Mouse (Mus musculus): Measurements from ENCODE around the gene AW011738. TPM values are rescaled to one million over a fixed set of nuclear protein-coding genes. Genes with fewer than 3 reads are reported as not detected.

The AW011738 gene
- polyA plus RNA-seq, 1 experiment from 2014 or later, result 0.55 TPM

- no peaks in the 10 kb centered on the region for H3K9me3 ChIP-seq (replicated peaks; ENCODE audit: control insufficient read depth, low read length)
- no peak overlapping the region for H3K4me3 ChIP-seq (ENCODE audit: low read depth, low read length)
- H3K9ac ChIP-seq (replicated peaks; ENCODE audit: low read length), result no peak overlapping the region
- no peaks in the 10 kb centered on the region; the same call in 1 of the 2 replicates for H3K36me3 ChIP-seq (replicated peaks; ENCODE audit: control insufficient read depth, insufficient read depth, low read depth, low read length)
- H3K27ac ChIP-seq (replicated peaks; ENCODE audit: low read depth, low read length), result no peak overlapping the region
- DNase-seq (ENCODE audit: low spot score) (no peak), ATAC-seq (replicated peaks; ENCODE audit: insufficient number of reproducible peaks, low FRiP score, low TSS enrichment, low read depth) (no peak)
- 63% methylated on average over 5 of the region's 5 CpGs for WGBS
- no peak overlapping the region for H3K4me2 ChIP-seq (ENCODE audit: low read depth, low read length)
- peaks cover 10% of the 10 kb centered on the region for H3K4me1 ChIP-seq (ENCODE audit: control insufficient read depth, insufficient read depth, low read length)
- no peaks in the 10 kb centered on the region for H3K27me3 ChIP-seq (ENCODE audit: control insufficient read depth, insufficient read depth, low read length)
Observed at GRCm38 (mm10) chr4:156193906-156194305, 9.2 kb upstream of the AW011738 start.

GRCm38 (mm10) chr4:156194346-156194745 lies 8.8 kb upstream of the AW011738 start:
- DNase-seq (ENCODE audit: low spot score) (no peak), ATAC-seq (replicated peaks; ENCODE audit: insufficient number of reproducible peaks, low FRiP score, low TSS enrichment, low read depth) (no peak)
- H3K4me3 ChIP-seq (ENCODE audit: low read depth, low read length), result no peak overlapping the region
- no peaks in the 10 kb centered on the region for H3K9me3 ChIP-seq (replicated peaks; ENCODE audit: control insufficient read depth, low read length)
- H3K4me2 ChIP-seq (ENCODE audit: low read depth, low read length), result no peak overlapping the region
- no peak overlapping the region for H3K27ac ChIP-seq (replicated peaks; ENCODE audit: low read depth, low read length)
- H3K27me3 ChIP-seq (ENCODE audit: control insufficient read depth, insufficient read depth, low read length), result no peaks in the 10 kb centered on the region
- H3K9ac ChIP-seq (replicated peaks; ENCODE audit: low read length), result no peak overlapping the region
- H3K36me3 ChIP-seq (replicated peaks; ENCODE audit: control insufficient read depth, insufficient read depth, low read depth, low read length), result no peaks in the 10 kb centered on the region; the same call in 1 of the 2 replicates
- peaks cover 6% of the 10 kb centered on the region for H3K4me1 ChIP-seq (ENCODE audit: control insufficient read depth, insufficient read depth, low read length)
- 23% methylated on average over 6 of the region's 6 CpGs for WGBS

DNA sequence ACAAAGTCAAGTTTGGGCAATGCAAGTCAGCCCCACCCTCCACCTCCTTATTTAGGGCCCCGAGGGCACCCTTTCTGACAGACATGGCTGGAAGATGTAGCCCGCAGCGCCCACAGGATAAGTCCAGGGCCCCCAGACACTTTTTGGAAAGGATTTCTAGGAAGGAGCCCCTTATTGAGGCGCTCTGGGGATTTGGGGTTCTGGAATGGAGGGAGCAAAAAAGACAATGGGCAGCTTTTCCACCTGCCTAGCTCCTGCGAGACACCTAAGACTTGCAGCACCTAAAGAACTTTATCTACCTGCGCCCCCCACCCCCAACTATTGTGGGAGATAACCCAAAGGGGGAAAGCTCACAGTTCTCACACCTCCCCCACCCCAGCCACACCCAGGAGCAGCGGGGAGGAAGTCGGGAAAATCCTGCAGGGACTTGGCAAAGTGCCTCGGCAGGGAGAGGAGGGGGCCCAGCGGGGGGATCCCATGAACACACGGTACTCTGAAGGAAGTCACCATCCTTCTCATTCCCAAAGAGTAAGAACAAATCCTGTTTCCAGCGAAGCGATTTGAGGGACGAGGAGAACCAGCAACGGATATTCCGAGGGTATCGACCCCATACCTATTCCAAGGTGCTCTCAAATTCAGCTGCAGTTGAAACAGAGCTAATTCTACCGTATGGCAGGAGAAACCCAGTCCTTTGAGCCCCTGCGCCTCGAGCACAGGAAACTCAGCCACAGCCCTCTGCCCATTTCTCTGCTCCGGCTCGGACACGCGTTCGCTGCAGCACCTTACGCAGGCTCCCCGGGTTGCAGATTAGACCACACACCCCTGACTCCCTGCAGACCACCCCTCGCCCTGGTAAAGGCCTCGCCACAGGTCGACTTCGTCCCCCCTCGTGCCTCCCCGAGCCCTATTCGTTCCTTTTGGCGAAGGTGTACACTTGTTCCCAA lies 6.9 kb upstream of the AW011738 start:
- H3K27me3 ChIP-seq (ENCODE audit: control insufficient read depth, insufficient read depth, low read length), result no peaks in the 10 kb centered on the region
- H3K9me3 ChIP-seq (replicated peaks; ENCODE audit: control insufficient read depth, low read length), result no peaks in the 10 kb centered on the region
- H3K4me1 ChIP-seq (ENCODE audit: control insufficient read depth, insufficient read depth, low read length), result peaks cover 3% of the 10 kb centered on the region; the same call in 1 of the 2 replicates
- no peaks in the 10 kb centered on the region; the same call in 1 of the 2 replicates for H3K36me3 ChIP-seq (replicated peaks; ENCODE audit: control insufficient read depth, insufficient read depth, low read depth, low read length)
- peak overlapping the region; percentile 90 for H3K4me2 ChIP-seq (ENCODE audit: low read depth, low read length)
- ATAC-seq (replicated peaks; ENCODE audit: insufficient number of reproducible peaks, low FRiP score, low TSS enrichment, low read depth), result no peak
- 4% methylated on average over 35 of the region's 35 CpGs for WGBS
- peak overlapping the region; percentile 78 for H3K4me3 ChIP-seq (ENCODE audit: low read depth, low read length)
- peak; percentile 61 for DNase-seq (ENCODE audit: low spot score)
- peak overlapping the region; percentile 72 for H3K9ac ChIP-seq (replicated peaks; ENCODE audit: low read length)
- no peak overlapping the region; the same call in 1 of the 2 replicates for H3K27ac ChIP-seq (replicated peaks; ENCODE audit: low read depth, low read length)

GRCm38 (mm10) chr4:156197131-156197828 lies 5.8 kb upstream of the AW011738 start, which contains the start of gene Agrn:
Agrn (minus strand) TSS chr4:156197488.
- Histone ChIP-seq H3K27me3 (ENCODE audit: control insufficient read depth, insufficient read depth, low read length) (no peaks in the 10 kb centered on the region), H3K4me2 (ENCODE audit: low read depth, low read length) (peak within 1 kb of the TSS; percentile 90), H3K4me3 (ENCODE audit: low read depth, low read length) (peak within 1 kb of the TSS; percentile 78), H3K36me3 (replicated peaks; ENCODE audit: control insufficient read depth, insufficient read depth, low read depth, low read length) (no peaks in the 10 kb centered on the region; the same call in 1 of the 2 replicates), H3K27ac (replicated peaks; ENCODE audit: low read depth, low read length) (peak within 1 kb of the TSS; percentile 95), H3K4me1 (ENCODE audit: control insufficient read depth, insufficient read depth, low read length) (peaks cover 3% of the 10 kb centered on the region; the same call in 1 of the 2 replicates), H3K9ac (replicated peaks; ENCODE audit: low read length) (peak within 1 kb of the TSS; percentile 72), H3K9me3 (replicated peaks; ENCODE audit: control insufficient read depth, low read length) (no peaks in the 10 kb centered on the region)
- DNase-seq (ENCODE audit: low spot score) (peak; percentile 86), ATAC-seq (replicated peaks; ENCODE audit: insufficient number of reproducible peaks, low FRiP score, low TSS enrichment, low read depth) (peak; percentile 72)
- WGBS, result 1% methylated on average over 31 of the region's 88 CpGs

DNA sequence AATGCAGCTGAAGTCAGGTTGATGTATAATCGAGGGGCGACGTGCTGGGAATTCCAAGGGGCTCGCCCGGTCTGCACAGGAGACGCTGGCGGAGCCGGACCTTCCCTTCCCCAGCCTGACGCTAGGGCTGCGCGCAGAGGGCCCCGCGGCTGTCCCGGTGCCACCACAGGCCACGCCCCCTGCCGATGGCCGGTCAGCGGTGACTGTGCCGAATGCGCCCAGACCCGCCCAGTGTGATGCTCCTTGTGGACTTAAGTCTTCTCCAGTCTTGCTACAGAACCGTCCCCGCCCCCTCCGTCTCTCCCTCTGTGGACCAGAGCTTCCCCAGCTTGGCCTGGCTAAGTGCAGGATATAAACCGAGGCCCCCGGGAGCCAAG lies 5.3 kb upstream of the AW011738 start:
- Histone ChIP-seq H3K36me3 (replicated peaks; ENCODE audit: control insufficient read depth, insufficient read depth, low read depth, low read length) (no peaks in the 10 kb centered on the region; the same call in 1 of the 2 replicates), H3K9me3 (replicated peaks; ENCODE audit: control insufficient read depth, low read length) (no peaks in the 10 kb centered on the region), H3K9ac (replicated peaks; ENCODE audit: low read length) (peak overlapping the region; percentile 62), H3K4me1 (ENCODE audit: control insufficient read depth, insufficient read depth, low read length) (peaks cover 3% of the 10 kb centered on the region; the same call in 1 of the 2 replicates), H3K4me3 (ENCODE audit: low read depth, low read length) (peak overlapping the region; percentile 78), H3K27ac (replicated peaks; ENCODE audit: low read depth, low read length) (peak overlapping the region; percentile 95), H3K27me3 (ENCODE audit: control insufficient read depth, insufficient read depth, low read length) (no peaks in the 10 kb centered on the region), H3K4me2 (ENCODE audit: low read depth, low read length) (peak overlapping the region; percentile 63)
- DNase-seq (ENCODE audit: low spot score) (peak; percentile 91), ATAC-seq (replicated peaks; ENCODE audit: insufficient number of reproducible peaks, low FRiP score, low TSS enrichment, low read depth) (peak; percentile 88)
- 0% methylated on average over 21 of the region's 26 CpGs for WGBS

DNA sequence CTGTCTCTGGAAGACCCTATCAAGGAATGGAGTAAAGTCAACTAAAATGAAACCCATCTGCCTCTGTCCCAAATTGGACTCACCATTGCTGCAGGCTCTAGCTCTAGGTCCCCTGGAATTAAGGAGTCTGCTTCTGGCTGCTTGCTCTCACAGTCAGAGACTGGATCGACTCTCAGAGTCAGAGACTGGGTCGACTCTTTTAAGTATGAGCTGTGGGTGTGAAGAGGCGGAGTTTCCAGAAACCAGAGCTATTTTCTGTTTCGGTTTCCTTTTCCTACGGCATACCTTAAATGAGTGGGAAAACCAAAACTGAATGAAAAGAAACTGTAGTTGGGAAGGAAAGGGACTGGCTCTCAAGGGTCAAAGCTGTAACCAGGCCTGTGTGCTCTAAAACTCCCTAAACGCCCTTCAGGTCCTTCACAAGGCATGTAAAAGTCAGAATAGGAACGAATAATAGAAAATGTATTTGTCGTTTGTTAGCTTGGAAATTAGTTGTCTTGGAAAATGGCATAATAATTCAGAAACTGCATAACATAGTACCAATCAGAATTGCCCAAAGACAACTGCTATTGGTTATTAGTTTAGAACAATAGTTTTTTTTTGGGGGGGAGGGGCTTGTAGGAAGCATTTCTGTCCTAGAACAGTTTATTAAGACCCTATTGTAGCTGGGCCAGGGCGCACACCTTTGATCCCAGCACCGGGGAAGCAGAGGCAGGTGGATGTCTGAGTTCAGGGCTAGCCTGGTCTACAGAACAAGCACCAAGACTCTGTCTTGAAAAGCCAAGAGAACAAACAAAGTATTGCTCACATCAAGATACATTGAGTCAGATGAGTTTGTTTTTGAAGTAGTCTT lies 2.3 kb upstream of the AW011738 start, which contains the start of gene Isg15:
Gene Isg15, minus strand, starts transcription at position 196 of the 853 bp plus-strand sequence.
- Histone ChIP-seq H3K36me3 (replicated peaks; ENCODE audit: control insufficient read depth, insufficient read depth, low read depth, low read length) (no peaks in the 10 kb centered on the region), H3K27me3 (ENCODE audit: control insufficient read depth, insufficient read depth, low read length) (peaks cover 9% of the 10 kb centered on the region; the same call in 1 of the 2 replicates), H3K9me3 (replicated peaks; ENCODE audit: control insufficient read depth, low read length) (no peaks in the 10 kb centered on the region), H3K4me3 (ENCODE audit: low read depth, low read length) (no peak within 1 kb of the TSS), H3K4me1 (ENCODE audit: control insufficient read depth, insufficient read depth, low read length) (no peaks in the 10 kb centered on the region; the same call in none of the 2 replicates), H3K27ac (replicated peaks; ENCODE audit: low read depth, low read length) (no peak within 1 kb of the TSS), H3K4me2 (ENCODE audit: low read depth, low read length) (no peak within 1 kb of the TSS), H3K9ac (replicated peaks; ENCODE audit: low read length) (no peak within 1 kb of the TSS)
- ATAC-seq (replicated peaks; ENCODE audit: insufficient number of reproducible peaks, low FRiP score, low TSS enrichment, low read depth), result no peak
- DNase-seq (ENCODE audit: low spot score), result no peak
- 62% methylated on average over 10 of the region's 10 CpGs for WGBS

- DNase-seq (ENCODE audit: low spot score) (peak; percentile 22), ATAC-seq (replicated peaks; ENCODE audit: insufficient number of reproducible peaks, low FRiP score, low TSS enrichment, low read depth) (no peak)
- peak overlapping the region; percentile 40; the same call in 1 of the 2 replicates for H3K4me3 ChIP-seq (ENCODE audit: low read depth, low read length)
- no peak overlapping the region for H3K27ac ChIP-seq (replicated peaks; ENCODE audit: low read depth, low read length)
- H3K4me1 ChIP-seq (ENCODE audit: control insufficient read depth, insufficient read depth, low read length), result no peaks in the 10 kb centered on the region; the same call in none of the 2 replicates
- peaks cover 9% of the 10 kb centered on the region; the same call in 1 of the 2 replicates for H3K27me3 ChIP-seq (ENCODE audit: control insufficient read depth, insufficient read depth, low read length)
- no peaks in the 10 kb centered on the region for H3K36me3 ChIP-seq (replicated peaks; ENCODE audit: control insufficient read depth, insufficient read depth, low read depth, low read length)
- no peak overlapping the region for H3K9ac ChIP-seq (replicated peaks; ENCODE audit: low read length)
- peak overlapping the region; percentile 88 for H3K4me2 ChIP-seq (ENCODE audit: low read depth, low read length)
- no peaks in the 10 kb centered on the region for H3K9me3 ChIP-seq (replicated peaks; ENCODE audit: control insufficient read depth, low read length)
- 33% methylated on average over 12 of the region's 12 CpGs for WGBS
Observed at GRCm38 (mm10) chr4:156202462-156202893, 626 bp upstream of the AW011738 start.

Measured in embryonic facial prominence, embryonic 11.5 days (tissue).